In genomic region chr10:60009115-60009514, GRCm38 (mm10) we compare ENCODE assay signal across 21 mouse cellular contexts. TPM values are rescaled to one million over a fixed set of nuclear protein-coding genes. Genes with fewer than 3 reads are reported as not detected.
DNase-seq lines count a peak whose midpoint lies in the region; ATAC-seq and TF ChIP-seq lines count a peak whose summit lies in the region.
"Had no signal": no experiment of that assay in that cellular context is flagged by ENCODE, and none has a peak within 500 bp of the region (broad histone marks: within the 10 kb centered on the region; RNA-seq: fewer than 3 reads in every experiment).

No protein-coding gene starts in this region.

- TF ChIP-seq CTCF in layer of hippocampus, adult 2 months (conservative IDR thresholded peaks at IDR 0.05) = no peak
- no peak for TF ChIP-seq CTCF in bone marrow macrophage, adult 2 months (IDR thresholded peaks at IDR 0.05; ENCODE audit: low read depth, low read length)

- TF ChIP-seq POLR2A in bone marrow macrophage, adult 2 months (IDR thresholded peaks at IDR 0.05; ENCODE audit: borderline replicate concordance, low read depth, low read length) = no peak

- peak; percentile 81 for ATAC-seq in granulocyte monocyte progenitor cell, adult 5-6 weeks (replicated peaks; ENCODE audit: poor library complexity, severe bottlenecking)

- H3K27ac ChIP-seq in layer of hippocampus, adult 2 months = peak overlapping the region; percentile 23; the same call in 1 of the 2 replicates
- H3K27ac ChIP-seq in bone marrow macrophage, adult 2 months (ENCODE audit: insufficient read depth, low read depth, low read length) = peak overlapping the region; percentile 23
- H3K27ac ChIP-seq: forebrain, embryonic 12.5 days; heart, embryonic 13.5 days; hindbrain, embryonic 13.5 days; limb, embryonic 15.5 days; liver, embryonic 15.5 days had no signal

- H3K4me1 ChIP-seq in bone marrow macrophage, adult 2 months (ENCODE audit: control insufficient read depth, insufficient read depth, low read length) = peaks cover 26% of the 10 kb centered on the region
- H3K4me1 ChIP-seq: forebrain, embryonic 12.5 days; hindbrain, embryonic 13.5 days; limb, embryonic 15.5 days had no signal

- H3K36me3 ChIP-seq in splenic B cell, adult 2 months (ENCODE audit: control insufficient read depth, insufficient read depth, low read length, poor library complexity, severe bottlenecking) = no peaks in the 10 kb centered on the region; the same call in 1 of the 2 replicates

- no peak overlapping the region for H3K4me3 ChIP-seq in layer of hippocampus, adult 2 months
- H3K4me3 ChIP-seq in bone marrow macrophage, adult 2 months (ENCODE audit: insufficient read depth, low read length) = no peak overlapping the region
- H3K4me3 ChIP-seq: erythroblast, embryonic 14.5 days; forebrain, embryonic 12.5 days; heart, embryonic 13.5 days; hindbrain, embryonic 13.5 days; limb, embryonic 15.5 days; liver, embryonic 15.5 days had no signal

- DNase-seq in layer of hippocampus, adult 2 months (ENCODE audit: low spot score in 2 of 2) = no peak
- DNase-seq in layer of hippocampus, adult 11-12 months (ENCODE audit: low spot score) = no peak
- peak; percentile 13 for DNase-seq in splenic B cell, adult 2 months (ENCODE audit: low read depth, low spot score)
- no peak for DNase-seq in frontal cortex, postnatal 25 days (ENCODE audit: low spot score in 2 of 2)
- no peak for DNase-seq in layer of hippocampus, adult 8-10 months (ENCODE audit: low spot score in 2 of 2)
- DNase-seq: adrenal gland, postnatal 10 days; cerebellum, adult 9-11 months; heart, adult 11 months; heart, postnatal 14 days; kidney, adult 8-10 months; kidney, postnatal 14 days; lung, postnatal 4 days; right cerebral cortex, postnatal 14 days had no signal

- no peaks in the 10 kb centered on the region for H3K27me3 ChIP-seq in splenic B cell, adult 2 months (ENCODE audit: control insufficient read depth, insufficient read depth, low read length, poor library complexity, severe bottlenecking)
- H3K27me3 ChIP-seq: forebrain, embryonic 12.5 days; heart, embryonic 13.5 days; hindbrain, embryonic 13.5 days; limb, embryonic 15.5 days; liver, embryonic 15.5 days had no signal

RNA-seq across cellular contexts. Expression of gene Anapc16, which starts 6.2 kb away (rescaled TPM):
- 10 to 100 TPM; 64.8 to 71.4 TPM for total RNA-seq in layer of hippocampus, adult 2 months (2021)
- 33.2 and 44.1 TPM in 2 replicates for polyA plus RNA-seq in bone marrow macrophage, adult 2 months (2012; ENCODE audit: insufficient read depth, insufficient read length, missing spikeins)
- total RNA-seq in granulocyte monocyte progenitor cell, adult 5-6 weeks (2014; fragmentation: Nextera tagmentation) = 36.2 and 43.2 TPM in 2 replicates
- total RNA-seq in granulocyte monocyte progenitor cell, adult 5-6 weeks (2017) = 46.2 and 48.8 TPM in 2 replicates
- 10 to 100 TPM; 66.2 to 69.6 (median 67.9) TPM for total RNA-seq in layer of hippocampus, adult 8-10 months (2022)

RNA-seq across cellular contexts. Expression of gene Ascc1, which starts 6.5 kb away (rescaled TPM):
- 10 to 100 TPM; 15.3 to 17.2 TPM for total RNA-seq in layer of hippocampus, adult 2 months (2021)
- 26.5 and 29.3 TPM in 2 replicates for polyA plus RNA-seq in bone marrow macrophage, adult 2 months (2012; ENCODE audit: insufficient read depth, insufficient read length, missing spikeins)
- 19.4 and 24.3 TPM in 2 replicates for total RNA-seq in granulocyte monocyte progenitor cell, adult 5-6 weeks (2014; fragmentation: Nextera tagmentation)
- total RNA-seq in granulocyte monocyte progenitor cell, adult 5-6 weeks (2017) = 24.8 and 34.2 TPM in 2 replicates
- 10 to 100 TPM; 17.0 to 19.1 (median 17.7) TPM for total RNA-seq in layer of hippocampus, adult 8-10 months (2022)

RNA-seq across cellular contexts. Expression of gene Ddit4, which starts 57.5 kb away (rescaled TPM):
- 10 to 100 TPM; 63.6 to 66.7 TPM for total RNA-seq in layer of hippocampus, adult 2 months (2021)
- polyA plus RNA-seq in bone marrow macrophage, adult 2 months (2012; ENCODE audit: insufficient read depth, insufficient read length, missing spikeins) = 3.4 and 3.5 TPM in 2 replicates
- 0.49 TPM in 1 of 2 replicates, not detected in the other for total RNA-seq in granulocyte monocyte progenitor cell, adult 5-6 weeks (2014; fragmentation: Nextera tagmentation)
- 2.0 and 2.2 TPM in 2 replicates for total RNA-seq in granulocyte monocyte progenitor cell, adult 5-6 weeks (2017)
- 10 to 100 TPM; 51.3 to 71.6 (median 61.4) TPM for total RNA-seq in layer of hippocampus, adult 8-10 months (2022)

Comparison
In these comparisons a context has a peak if more than half of its experiments do, and no peak if none do; other contexts are left out.
1. RNA of gene Ddit4, which starts 57.5 kb away (total RNA-seq): 63.6 to 66.7 TPM in layer of hippocampus, adult 2 months and 51.3 to 71.6 TPM in layer of hippocampus, adult 8-10 months; 0.49 to 2.2 TPM in granulocyte monocyte progenitor cell, adult 5-6 weeks; every median in the first group is over 10 times any median in the second.